Mouse (Mus musculus) WW6 (cell line): ENCODE results near the gene Fam19a2.

Experiments used
- DNase-seq: peaks from one replicate; pipeline ENCODE4 v3.0.0-alpha.2; 2013; ENCODE audit warnings: low read depth, low spot score

Fam19a2 gene

DNA sequence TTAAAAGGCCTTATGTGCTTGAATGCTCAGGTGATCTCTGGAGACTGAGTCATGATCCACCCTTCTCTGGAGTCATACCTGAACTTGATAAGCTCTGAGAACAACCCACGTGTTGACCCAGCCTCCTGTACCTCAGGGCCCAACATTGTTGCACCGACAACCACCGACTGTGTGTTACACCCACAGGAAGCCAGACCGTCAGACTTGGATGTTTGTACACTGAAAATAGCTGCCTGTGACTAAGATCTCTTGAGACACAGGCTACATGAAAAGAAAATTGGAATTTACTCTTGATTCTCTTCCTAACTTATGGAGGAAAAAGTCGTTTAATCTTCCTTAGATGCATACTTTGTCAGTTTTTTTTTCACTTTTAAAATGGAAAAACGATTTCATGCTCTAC lies 121.8 kb downstream of the Fam19a2 start:
- DNase-seq, result no peak

DNA sequence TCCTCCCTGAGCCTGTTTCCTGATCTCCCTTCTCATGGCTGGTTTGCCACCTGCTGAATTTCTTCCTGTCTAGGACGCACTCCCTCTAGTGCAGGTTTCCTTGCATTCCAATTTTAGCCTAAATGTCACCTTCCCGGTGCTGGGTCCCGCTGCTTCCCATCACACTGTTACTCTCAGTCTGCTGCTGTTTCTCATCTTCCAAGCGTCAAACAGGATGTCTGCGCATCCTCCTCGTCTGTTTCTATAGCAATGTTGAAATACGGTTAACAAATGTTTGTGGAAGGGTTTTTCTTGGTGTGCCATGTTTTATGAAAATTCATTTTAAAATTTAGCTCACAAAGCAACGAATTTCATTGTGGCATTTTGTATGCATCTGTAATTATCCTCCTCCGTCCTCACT lies 131.6 kb downstream of the Fam19a2 start:
- no peak for DNase-seq

DNA sequence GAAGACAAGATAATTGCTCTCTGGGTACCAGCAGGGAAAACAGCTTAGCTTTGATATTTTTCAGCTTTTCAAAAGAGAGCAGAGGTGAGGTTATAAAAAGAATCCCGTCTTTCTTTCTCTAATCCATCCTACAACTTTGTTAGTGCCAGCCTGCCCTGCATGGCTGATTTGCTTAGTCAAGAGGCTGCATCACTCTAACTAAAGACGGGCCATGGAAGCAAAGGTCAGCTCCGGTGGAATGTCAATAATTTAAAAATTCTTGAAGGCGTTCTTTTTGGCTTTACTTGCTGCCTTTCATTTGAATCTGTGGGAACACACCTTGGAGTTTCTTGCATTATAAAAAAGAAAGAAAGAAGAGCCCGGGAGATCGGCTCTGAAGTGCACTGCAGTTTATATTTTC lies 134.3 kb downstream of the Fam19a2 start:
- no peak for DNase-seq

DNA sequence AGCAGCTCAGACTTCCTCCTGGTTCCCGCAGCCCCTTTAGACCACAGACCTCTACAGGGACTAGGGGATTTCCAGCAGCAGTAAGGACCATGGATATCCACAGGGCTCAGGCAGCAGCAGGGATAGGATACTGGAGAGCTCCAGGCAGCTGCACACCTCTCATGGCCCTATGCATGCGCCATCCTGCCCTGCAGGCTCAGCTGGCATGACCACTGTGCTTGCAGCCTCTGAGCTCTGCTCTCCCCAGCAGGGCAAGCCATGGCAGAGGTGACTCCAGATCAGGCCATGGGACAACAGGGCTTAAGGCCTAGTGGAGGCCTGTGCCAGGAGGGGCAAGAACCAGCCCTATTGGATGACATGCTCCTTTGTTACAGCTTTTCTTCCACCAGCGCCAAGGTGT lies 137.4 kb downstream of the Fam19a2 start:
- no peak for DNase-seq

DNA sequence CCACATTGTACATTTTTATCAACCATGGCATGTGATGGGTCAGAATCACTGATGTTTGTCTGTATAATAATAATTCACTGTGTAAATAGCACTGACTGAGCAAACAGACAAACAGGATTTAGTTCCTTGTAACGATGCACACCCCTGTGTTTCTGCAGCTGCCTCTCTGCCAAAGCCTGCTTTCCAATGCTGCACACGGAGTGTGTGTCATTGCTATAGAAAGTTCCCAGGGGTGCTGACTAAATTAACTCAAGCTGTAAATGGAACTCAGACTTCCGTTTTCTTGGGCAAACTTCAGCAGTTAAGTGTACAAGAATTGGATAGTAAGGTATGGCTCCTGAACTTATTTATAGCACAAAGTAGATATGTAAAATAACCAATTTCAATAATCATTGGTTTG lies 138.7 kb downstream of the Fam19a2 start:
- no peak for DNase-seq

DNA sequence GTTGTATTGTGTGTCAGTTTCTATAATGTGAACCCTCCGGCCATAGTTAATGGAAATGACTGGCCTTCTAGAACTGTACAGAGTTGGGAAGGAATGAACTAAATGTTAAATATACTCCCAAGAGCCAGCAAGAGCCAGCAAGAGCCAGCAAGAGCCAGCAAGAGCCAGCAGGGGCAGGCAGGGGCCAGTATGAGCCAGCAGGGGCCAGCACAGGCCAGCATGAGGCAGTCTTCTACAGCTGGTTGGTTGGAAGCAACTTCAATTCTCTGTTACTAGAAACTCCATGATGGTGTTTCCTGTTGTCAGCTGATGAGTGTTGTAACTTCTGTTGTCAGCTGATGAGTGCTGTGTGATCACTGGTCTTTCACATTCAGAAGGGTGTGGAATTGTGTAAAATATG lies 151.2 kb downstream of the Fam19a2 start:
- DNase-seq, result no peak

DNA sequence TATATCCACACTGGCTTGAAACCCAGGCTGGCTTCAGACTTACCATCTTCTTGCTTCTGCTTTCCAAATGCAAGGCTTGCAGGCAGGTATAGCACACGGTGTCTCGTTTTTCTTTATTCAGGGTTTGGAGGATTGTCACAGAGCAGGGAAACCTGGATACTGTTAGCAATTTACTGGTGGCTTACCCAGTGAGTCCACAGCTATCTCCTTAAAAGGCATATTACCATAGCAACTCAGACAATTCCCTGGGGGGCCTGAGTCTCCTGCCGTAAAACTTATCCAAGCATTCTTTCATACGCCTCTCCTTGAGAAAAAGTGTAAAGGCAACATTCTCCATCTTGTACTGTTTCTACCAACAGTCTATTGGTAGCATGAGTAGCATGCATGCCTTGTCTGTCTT lies 152.2 kb downstream of the Fam19a2 start:
- DNase-seq, result no peak

DNA sequence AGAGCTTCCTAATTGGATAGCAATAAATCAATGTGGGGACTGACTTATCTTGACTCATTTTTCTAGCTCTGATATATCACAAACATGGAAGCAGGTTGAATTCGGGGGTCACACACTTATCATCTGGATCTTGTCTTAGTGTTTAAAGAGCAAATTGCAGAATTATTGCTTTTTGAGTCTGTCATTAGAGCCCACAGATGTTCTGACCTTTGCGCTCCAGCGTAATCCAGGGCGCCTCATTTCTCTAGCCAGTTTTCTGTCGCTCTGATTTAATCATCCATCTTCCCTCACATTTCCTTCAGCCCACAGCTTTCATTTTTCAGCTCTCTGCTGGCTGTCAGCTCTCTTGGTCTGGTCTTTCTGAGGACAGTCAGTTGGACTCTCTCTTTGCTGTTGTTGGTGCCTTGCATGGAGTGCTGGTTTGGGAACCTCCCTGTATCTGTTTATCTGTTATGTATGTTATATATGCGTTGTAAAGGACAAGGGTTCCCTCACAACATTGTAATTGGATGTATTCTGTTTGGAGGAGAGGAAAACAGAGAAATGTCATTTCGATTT lies 154.9 kb downstream of the Fam19a2 start:
- DNase-seq, result no peak

DNA sequence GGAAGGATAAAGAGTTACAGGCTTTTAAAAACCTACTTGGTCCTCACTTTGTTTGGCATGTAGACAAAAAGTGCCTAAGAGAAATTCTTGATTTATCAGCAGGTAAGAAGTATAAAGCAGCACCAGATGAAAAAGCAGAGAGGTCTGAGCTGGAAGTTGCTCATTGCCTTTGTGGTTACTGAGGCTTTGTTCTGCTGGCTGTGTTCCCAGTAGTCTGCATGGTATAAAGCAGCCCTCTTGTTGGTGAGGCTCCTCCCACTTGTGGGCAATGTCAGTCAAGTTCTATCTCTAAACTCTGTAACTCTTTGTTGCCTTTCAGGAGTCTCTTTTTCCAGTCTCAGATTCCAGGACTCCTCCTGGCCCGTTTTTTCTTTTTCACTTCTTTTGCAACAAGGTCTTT lies 156.5 kb downstream of the Fam19a2 start:
- DNase-seq, result no peak

DNA sequence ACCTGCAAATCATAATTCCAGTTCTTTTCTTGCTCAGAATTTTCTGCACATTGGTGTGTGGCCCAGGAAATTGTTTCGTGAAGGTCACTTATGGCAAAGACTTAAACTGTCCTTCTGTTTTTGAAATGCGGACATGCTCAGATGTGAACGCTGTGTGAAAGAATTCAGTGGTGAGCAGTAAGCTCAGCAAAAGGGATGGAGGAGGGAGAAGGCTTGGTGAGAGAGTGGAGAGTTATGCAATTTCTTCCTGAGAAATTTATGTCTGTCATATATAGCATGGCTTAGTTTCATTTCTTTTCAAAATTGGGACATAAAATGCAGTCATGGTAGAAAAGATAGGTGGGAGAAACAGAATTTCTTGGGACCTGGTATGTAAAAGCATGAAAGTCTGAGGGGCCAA lies 160.7 kb downstream of the Fam19a2 start:
- no peak for DNase-seq

DNA sequence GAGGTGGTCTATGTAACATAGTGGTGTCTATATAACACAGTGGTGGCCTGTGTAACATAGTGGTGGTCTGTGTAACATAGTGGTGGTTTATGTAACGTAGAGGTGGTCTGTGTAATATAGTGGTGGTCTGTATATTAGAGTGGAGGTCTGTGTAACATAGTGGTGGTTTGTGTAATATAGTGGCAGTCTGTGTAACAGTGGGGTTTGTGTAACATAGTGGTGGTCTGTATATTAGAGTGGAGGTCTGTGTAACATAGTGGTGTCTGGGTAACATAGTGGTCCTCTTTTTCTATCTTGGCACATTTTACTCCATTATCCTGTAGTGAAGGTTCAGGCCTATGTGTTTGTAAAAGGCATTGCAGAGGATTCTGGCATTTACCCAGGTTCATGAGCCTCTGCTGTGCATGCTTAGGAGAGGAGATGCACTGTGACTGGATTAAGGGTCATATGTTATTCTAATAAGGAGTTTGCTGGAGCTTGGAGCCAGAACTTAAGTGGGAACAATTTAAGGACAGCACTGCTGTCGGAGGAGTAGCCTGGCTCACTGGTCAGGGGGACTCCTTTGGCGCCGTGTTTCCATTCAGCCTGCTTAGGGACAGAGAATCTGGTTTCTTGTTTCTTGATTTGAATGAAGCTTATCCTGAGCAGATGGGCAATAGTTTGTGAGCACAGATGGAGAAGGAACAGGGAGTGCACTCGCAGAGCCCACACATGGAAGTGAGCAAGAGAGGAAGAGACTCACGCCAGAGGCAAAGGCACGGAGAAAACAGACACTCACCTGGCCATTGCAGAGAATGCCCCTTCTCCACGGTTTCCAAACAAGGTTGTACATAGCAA lies 162.9 kb downstream of the Fam19a2 start:
- no peak for DNase-seq

DNA sequence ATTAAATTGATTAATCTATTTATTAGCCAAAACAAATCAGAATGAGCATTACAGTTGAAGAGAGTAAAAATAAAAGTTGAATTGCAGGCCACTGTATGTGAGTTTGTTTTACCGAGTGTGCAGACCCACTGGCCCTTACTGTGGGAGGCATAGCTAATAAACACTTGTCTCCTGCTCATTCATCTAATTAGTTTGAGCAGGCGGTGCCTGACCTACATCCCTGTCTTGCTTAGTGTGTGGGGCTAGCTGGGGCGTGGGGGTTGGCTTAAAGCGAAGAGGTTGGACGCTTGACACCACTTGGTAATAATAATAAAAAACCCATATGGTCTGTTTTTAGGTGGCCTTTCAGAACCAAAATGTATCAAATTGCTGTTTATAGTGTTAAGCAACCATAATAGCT lies 167.8 kb downstream of the Fam19a2 start:
- DNase-seq, result no peak

DNA sequence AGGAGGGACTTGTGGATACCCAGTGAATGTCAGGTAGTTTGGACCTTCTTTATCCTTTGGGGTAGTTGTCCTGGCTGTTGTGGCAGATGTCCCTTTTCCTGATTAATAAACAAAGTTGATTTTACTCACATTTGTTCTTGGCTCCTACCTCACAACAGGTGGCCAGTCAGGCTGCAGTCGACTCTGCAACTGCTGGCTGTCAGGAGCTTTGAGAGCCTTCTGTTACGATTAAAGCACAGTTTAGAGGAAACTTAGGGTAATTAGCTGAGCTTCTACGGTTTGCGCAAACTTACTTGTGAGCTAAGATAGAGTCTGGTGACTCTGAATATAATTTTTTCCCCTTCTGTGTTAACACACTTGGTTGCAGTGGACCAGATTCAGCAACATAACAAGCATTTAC lies 173.8 kb downstream of the Fam19a2 start:
- no peak for DNase-seq

DNA sequence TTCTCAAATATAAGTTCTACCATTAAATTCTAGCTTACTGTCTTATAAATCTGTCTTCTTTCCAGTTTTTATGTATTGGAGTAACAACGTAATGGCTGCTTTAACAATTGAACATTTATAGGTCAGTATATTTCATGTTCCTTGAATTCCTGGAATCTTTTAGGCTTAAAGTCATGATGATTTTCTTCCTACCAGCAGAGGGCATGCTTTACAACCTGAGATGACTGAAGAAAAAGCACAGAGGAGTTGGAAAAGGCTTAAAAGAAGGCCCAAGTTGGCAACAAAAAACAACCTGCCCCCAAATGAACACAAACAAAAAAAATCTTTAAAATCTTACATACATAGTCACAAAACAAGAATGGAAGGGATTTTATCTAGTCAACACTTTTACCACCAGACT lies 193.0 kb downstream of the Fam19a2 start:
- no peak for DNase-seq

DNA sequence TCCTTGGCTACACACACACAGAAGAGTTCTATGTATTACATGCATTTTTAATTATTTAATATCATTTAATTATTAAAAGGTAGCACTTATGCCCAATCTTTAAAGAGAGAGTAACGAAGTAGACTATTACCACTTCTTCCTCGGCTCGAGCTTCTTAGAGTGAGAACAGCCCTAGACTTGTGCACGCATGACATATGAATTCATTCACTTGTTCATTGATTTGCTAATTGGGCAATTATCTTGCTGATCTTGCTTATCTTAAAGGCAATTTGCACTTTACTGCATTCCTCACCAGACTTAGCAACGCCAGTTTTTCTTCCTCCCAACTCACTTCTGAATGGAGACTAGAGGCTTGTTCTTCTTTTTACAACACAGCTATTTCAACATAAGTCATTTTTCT lies 196.7 kb downstream of the Fam19a2 start:
- no peak for DNase-seq

DNA sequence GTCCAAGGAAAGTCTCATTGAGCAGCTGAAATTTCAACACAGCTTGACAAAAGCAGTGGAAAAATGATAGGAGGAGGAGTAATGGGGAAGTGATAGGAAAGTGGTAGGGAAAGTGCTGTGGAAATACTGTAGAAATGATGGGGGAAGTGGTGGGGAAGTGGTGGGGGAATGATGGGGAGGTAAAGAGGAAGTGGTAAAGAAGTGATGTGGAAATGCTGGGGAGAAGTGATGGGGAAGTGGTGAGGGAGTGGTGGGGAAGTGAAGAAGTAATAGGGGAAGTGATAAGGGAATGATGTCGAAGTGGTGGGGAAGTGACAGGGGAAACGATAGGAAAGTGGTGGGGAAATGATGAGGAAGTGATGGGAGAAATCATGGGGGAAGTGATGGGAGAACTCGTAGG lies 198.5 kb downstream of the Fam19a2 start:
- DNase-seq, result no peak

DNA sequence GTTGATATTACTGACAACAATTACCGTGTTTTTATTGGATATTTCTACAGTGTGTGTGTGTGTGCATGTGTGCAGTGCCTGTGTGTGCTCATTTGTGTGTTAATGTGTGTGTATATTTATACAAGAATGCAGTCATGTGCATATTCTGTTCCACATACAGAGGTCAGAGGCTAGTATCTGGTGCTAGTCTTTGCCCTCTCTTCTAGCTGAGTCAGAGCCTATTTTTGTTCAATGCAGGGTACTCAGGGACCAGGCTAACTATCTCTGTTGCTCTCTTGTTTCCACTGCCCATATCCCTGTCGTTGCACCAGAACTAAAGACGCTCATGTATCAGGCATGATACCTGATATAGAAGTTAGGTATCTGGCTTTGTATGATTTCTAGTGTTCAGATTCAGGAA lies 251.0 kb downstream of the Fam19a2 start:
- DNase-seq, result no peak

DNA sequence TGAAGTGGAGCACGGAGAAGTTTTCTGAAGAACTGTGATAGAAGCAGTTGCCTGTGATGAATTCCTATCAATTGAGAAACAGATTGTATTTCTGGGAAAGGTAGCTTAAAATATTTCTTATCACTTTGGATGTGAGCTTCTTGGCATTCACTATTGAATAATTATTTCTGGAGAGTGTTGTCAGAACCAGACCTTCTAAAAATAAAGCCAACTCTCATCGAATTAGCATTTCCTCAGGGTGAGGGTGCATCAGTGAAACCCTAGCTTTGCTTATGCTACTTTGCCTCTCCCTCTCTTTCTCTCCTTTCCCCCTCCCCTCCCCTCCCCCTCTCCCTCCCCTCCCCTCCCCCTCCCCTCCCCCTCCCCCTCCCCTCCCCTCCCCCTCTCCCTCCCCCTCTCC lies 256.8 kb downstream of the Fam19a2 start:
- DNase-seq, result no peak

DNA sequence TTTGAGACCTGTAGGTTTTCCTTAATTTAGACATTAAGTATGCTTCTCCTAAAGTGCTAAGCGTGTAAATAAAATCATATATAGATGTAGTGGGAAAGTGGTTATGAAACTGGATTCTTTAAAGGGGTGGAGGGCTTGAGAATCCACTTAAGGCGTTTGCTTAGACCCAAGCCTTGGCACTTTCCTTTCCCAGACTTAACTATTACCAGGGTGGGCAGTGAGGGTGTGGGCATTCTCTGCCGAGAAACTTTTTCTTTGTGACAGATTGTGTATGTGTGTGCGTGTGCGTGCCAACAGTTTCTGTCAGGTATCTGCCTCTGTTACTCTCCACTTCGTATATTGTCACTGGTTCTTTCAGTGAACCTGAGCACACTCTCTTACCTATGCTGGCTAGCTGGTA lies 257.4 kb downstream of the Fam19a2 start:
- DNase-seq, result no peak

DNA sequence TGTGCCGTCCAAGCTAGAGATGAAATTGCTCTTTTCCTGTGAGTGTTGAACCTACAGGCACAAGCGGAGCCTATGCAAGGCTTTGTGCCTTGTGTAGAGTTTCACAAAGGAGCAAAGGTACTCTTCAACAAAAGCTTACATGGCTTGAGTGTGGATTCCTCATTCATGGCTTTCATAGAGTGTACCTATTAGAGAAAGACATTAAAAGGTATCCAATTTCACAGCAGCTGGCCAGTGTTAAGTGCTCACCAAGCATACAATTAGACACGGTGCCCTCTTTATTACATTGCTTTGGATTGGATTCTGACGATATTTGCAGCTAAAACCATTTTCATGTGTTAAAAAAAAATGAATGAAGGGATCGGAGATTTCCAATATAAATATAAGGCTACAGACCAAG lies 261.6 kb downstream of the Fam19a2 start:
- DNase-seq, result no peak

DNA sequence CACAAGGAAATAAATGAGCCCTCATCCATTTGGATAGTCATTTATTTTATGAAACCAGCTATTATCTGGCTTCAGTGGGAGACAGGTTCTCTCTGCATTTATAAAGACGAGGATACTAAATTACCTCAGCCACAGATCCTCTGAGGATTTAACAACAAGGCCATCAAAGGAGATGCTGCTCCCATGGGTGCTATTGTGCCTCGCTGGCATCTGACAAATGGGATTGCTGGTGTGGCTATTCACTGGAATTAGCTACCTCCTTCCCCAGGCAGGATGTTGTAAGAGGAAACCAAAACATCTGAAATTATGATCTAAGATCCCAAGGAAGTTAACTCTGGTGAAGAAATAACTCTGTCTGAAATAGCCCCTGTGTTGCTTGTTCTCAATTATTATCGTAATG lies 262.3 kb downstream of the Fam19a2 start:
- no peak for DNase-seq

DNA sequence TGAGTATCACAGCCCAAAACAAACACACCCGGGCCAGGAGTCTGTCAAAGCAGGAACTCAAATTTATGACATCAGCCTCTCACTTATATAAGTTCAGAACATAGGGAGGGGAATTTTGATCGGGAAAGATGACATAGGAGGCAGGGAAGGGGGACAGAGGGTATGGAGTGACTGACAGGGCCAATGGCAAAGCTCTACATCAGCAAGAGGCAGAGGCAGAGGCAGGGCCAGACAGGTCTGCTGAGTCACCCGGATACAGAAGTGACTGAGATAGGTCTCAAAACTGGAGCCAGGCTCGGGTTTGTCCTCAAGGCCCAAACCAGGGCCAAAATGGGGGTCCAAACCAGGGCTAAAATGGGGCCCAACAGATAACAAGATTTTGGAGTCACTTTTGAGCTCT lies 272.3 kb downstream of the Fam19a2 start:
- DNase-seq, result no peak

DNA sequence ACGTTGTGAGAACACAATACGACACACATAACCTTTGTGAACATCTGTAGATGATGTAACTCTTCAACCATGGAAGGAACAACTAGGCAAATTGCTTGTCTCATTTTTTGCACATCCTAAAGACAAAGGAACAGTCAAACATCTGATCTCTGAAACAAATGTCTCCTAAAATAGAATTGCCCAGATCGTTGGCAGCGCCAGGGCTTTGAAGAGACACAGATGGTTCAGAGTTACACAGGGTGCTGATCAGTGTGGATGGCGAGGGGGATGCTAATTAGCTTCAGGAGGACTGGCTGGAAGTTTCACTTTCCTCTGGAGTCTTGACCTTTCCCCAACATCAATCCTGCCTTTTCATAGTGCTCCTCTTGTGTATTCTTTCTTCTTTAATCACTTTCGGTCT lies 284.6 kb downstream of the Fam19a2 start:
- no peak for DNase-seq

DNA sequence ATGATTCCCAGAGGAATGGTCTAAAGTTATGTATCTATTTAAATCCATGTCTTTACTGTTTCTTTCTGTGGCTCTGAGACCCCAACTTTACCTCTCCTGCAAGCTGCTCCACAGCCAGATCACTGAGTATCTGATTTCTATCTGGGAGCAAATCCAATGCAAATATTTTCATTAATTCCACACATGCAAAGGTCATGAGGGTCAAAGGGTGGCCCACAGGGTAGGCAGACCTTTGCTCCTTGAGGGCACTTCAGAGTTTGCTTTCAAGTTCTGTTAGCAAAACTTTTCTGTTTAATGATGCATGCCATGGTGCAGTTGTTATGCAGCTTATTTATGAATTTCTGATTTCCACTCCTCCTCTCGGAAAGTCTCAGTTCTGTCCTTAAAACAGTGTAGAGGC lies 303.9 kb downstream of the Fam19a2 start:
- DNase-seq, result no peak
